Mouse (Mus musculus): ENCODE data around the gene Tfb2m.

- TF ChIP-seq MAFK (IDR thresholded peaks at IDR 0.05; ENCODE audit: insufficient replicate concordance, low read length): no peak
- no peak for TF ChIP-seq HCFC1 (IDR thresholded peaks at IDR 0.05; ENCODE audit: low read depth, low read length)
- TF ChIP-seq CTCF (conservative IDR thresholded peaks at IDR 0.05 in 1 of 2, IDR thresholded peaks at IDR 0.05 in 1 of 2; ENCODE audit: low read depth in 2 of 2, low read length in 2 of 2): no peak
- TF ChIP-seq MAX (IDR thresholded peaks at IDR 0.05; ENCODE audit: low read length): no peak
- no peak for TF ChIP-seq E2F4 (IDR thresholded peaks at IDR 0.05; ENCODE audit: insufficient replicate concordance, low read depth, low read length)
- TF ChIP-seq ZC3H11A (IDR thresholded peaks at IDR 0.05; ENCODE audit: low read depth, low read length): no peak
- TF ChIP-seq NELFE (IDR thresholded peaks at IDR 0.05; ENCODE audit: low read depth, low read length): no peak
- no peak for TF ChIP-seq GABPA (IDR thresholded peaks at IDR 0.05; ENCODE audit: insufficient replicate concordance, low read depth, low read length)
- TF ChIP-seq IRF4 (IDR thresholded peaks at IDR 0.05; ENCODE audit: low read depth, low read length): no peak
- no peak for TF ChIP-seq SMC3 (IDR thresholded peaks at IDR 0.05; ENCODE audit: low read depth, low read length)
These were observed 467 bp upstream of the Tfb2m start for GRCm38 (mm10) chr1:179546551-179546917.

Measured in CH12.LX (cell line).